Mouse (Mus musculus) spleen, adult 18-20 months (tissue): ENCODE data around the gene Ldlr.
"Not testable (repeated sequence)": the region's sequence is repeated elsewhere in the genome, so short reads cannot be mapped to it uniquely, and the experiment has no call there.

Source experiments
- DNase-seq, 2 experiments: peaks; one replicate each; pipeline ENCODE4 v3.0.0; 2022; ENCODE audit warnings: mixed read lengths in 2 of 2

Ldlr gene

DNA sequence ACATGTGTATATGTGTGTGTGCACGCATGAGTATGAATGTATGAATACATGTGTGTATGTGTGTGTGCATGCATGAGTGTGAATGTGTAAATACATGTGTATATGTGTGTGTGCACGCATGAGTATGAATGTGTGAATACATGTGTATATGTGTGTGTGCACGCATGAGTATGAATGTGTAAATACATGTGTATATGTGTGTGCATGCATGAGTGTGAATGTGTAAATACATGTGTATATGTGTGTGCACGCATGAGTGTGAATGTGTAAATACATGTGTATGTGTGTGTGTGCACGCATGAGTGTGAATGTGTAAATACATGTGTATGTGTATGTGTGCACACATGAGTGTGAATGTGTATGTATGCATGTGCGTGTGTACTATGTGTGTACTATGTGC lies 70.2 kb downstream of the Ldlr start:
- DNase-seq, result not testable (repeated sequence)

DNA sequence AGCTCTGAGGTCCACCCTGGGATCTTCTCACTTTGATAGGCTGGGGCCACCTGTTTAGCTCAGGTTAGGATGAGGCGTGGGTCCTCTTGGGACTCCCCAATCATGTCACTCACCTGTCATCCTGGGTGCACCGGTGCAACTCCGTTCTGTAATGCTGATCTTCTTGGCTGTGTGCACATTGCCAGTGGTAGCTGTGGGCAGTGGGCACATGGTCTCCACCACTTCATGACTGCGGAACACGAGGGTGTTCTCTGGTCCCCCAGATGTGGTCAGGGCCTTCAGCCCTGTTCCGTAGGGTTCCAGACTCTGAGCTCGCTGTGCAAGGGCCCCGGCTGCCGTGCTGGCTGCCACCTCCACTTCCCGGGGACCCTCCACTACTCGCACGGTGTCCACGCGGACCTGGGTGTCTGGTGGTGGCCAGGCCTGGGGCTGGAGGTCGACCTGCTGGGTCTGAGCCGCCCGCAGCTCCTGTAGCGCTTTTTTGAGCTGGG lies 71.1 kb downstream of the Ldlr start:
- DNase-seq, result no peak

DNA sequence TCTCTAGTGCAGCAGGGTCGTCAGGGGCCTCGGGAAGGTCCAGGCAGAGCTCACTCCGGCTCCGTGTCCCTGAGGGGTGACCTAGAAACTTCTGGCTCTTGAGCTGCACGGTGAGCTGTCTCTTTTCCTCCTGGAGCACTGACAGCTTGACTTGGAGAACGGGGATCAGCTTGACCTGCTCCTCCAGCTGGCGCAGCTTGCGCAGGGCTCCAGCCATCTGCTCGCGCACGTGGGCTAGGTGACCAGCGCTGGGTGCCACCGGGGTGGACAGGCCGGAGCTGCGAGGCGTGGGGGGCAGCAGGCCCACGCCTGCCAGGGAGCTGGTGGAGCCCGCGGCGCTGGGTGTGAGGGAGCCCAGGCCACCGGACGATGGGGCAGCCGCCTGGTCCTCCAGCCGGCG lies 71.6 kb downstream of the Ldlr start:
- DNase-seq, result no peak

DNA sequence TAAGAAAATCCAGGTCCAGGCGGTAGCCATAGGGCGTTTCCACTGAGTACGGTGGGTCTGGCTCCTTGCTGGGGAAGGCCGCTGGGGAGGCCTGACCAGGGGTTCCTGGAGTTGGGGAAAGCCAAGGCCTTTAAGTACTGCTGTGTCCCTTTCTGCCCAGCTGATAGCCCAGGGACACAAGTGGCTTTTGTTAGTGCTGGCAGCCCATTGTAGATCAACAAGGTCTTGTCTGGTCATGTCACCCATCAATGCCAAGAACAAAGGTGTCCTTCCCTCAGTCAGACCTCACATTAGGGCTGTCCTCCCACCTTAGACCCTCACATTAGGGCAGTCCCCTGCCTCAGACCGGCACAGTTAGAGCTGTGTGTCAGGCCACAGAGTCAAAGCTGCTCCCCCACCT lies 72.3 kb downstream of the Ldlr start:
- no peak for DNase-seq

DNA sequence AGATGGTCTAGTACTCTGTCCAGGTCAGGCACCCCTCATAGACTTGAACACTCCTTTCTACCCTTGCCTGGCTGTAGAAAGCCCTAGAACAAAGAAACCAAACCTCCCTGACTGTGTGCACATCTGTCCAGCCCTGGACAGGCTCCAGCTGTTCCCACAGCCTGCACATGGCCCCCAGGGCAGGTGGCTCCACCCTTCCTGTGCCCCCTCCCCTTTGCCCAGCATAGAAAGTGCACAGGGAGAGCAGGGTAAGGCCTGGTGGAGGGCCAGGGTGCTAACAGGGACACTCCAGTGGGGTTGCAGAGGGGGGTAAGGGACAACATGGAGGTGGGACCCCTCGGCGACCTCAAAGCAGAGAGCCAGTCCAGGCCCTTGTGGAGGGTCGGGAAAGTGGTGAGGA lies 73.0 kb downstream of the Ldlr start:
- DNase-seq, result no peak

DNA sequence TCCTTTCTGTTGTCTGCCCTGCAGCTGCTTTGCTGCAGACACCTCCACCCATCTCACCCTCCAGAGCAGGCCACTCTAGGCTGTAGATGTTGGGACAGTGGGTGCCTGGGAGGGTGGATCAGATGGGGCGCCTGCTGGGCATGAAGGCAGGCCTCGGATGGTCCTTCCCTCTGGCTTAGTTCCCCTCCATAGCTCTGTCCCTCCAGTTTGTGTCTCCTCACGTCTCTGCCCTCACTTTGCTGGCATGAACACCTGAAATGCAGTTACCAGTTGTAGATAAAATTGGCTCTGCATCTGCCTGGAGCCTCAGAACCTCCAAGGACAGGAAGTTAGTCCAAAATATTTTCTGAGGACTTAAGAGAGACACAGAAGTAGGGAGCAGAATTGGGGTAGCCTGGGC lies 73.6 kb downstream of the Ldlr start:
- DNase-seq, result no peak

DNA sequence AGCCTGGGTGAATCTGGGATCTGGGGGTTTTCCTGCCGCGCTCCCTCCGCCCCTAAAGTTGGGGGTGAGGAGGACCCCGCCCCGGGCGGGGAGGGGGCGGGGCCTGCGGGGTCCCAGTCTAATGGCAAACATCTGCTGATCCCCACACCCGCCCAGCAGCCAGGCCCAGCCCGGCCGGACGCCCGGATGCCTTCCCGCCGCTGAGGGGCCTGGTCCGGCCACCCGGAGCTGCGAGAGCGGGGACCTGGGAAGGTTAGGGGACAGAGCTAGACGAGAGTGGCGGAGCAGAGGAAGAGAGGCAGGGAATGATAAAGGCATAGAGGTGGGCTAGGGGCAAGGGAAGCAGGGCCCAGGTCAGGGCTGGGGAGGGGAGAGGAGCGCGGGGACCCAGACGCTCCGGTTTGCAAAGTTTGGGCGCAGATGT lies 74.7 kb downstream of the Ldlr start:
- DNase-seq, result peak; percentile 22 to 31

DNA sequence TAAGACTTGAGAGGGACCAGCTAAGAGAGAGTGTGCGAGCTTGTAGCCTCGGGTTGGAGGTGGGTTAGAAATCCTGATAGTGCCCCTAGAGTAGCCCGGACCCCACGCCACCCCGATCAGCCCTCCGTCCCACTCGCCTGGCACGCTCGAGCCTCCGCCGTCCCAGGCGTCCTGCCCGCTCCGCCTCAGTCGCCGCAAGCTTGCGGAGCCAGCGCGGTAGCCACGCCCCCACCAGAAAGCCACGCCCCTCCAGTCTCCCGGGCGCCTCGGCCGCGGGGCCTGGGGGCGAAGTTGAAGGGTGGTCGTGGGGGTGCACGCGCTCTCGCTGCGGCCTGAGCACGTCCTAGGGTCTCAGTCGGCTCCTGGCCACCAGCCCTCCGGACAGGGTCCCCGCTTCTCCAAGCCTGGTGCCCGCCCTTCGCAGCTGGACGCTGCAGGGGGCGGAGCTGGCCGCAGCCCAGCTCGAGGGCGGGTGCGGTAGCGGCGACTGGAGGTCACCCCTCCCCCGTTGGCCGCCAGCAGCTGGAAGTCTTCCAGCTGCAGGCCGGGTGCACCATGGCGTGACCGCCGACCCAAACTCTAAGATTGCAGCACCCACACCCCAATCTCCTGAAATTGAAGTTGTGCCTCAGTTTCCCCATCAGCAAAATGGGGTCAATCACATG lies 75.2 kb downstream of the Ldlr start, which contains the start of gene Kank2:
Gene Kank2, minus strand, starts transcription at position 400 of the 665 bp plus-strand sequence.
- peak; percentile 66 to 85 for DNase-seq

DNA sequence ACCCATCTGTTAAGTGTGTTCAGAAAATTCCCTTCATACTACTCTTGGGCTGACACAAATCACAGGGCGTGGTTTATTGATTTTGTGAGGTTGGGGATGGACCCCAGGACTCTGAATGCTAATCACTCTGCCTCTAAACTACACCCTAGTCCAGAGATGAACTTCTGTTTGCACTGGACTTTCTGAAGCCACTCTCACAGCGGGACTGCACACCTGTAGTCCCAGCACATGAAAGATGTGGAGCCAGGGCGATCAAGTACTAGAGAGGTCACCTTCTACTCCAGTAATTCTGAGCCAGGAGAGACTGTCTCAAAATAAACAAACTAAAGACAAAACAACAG lies 75.7 kb downstream of the Ldlr start:
- no peak for DNase-seq
